Mouse (Mus musculus): ENCODE data around the gene Sugp1. TPM values are rescaled to one million over a fixed set of nuclear protein-coding genes. Genes with fewer than 3 reads are reported as not detected.
A peak's percentile ranks its signal among the peaks of the same experiment; 100 is the strongest.
"Not testable (repeated sequence)": the region's sequence is repeated elsewhere in the genome, so short reads cannot be mapped to it uniquely, and the experiment has no call there.

Gene Sugp1
- total RNA-seq, 1 experiment from 2014 or later = 37.0 TPM

- DNase-seq = no peak
Observed at GRCm38 (mm10) chr8:70043996-70044395, 1.4 kb downstream of the Sugp1 start.

GRCm38 (mm10) chr8:70049662-70050061 is 7.0 kb downstream of the Sugp1 start:
- DNase-seq = no peak

- not testable (repeated sequence) for DNase-seq
Observed at GRCm38 (mm10) chr8:70050434-70050833, 7.8 kb downstream of the Sugp1 start.

GRCm38 (mm10) chr8:70057721-70058120 is 15.1 kb downstream of the Sugp1 start:
- no peak for DNase-seq

- no peak for DNase-seq
Observed at GRCm38 (mm10) chr8:70071836-70072440, 29.3 kb downstream of the Sugp1 start.

- DNase-seq = peak; percentile 52
Observed at GRCm38 (mm10) chr8:70072441-70073069, 29.9 kb downstream of the Sugp1 start, which contains the start of gene Tm6sf2. Gene Tm6sf2, plus strand, starts transcription at chr8:70072924.

GRCm38 (mm10) chr8:70073120-70073519 is 30.5 kb downstream of the Sugp1 start:
- no peak for DNase-seq

- DNase-seq = no peak
Observed at GRCm38 (mm10) chr8:70073682-70074081, 31.1 kb downstream of the Sugp1 start.

- DNase-seq = no peak
Observed at GRCm38 (mm10) chr8:70081976-70082375, 39.4 kb downstream of the Sugp1 start.

GRCm38 (mm10) chr8:70083285-70083684 is 40.7 kb downstream of the Sugp1 start, which contains the start of gene Hapln4:
Gene Hapln4, plus strand, starts transcription at chr8:70083457.
- peak; percentile 74 for DNase-seq

GRCm38 (mm10) chr8:70084191-70085065 is 41.8 kb downstream of the Sugp1 start:
- peak; percentile 15 for DNase-seq

- no peak for DNase-seq
Observed at GRCm38 (mm10) chr8:70086151-70086550, 43.5 kb downstream of the Sugp1 start.

GRCm38 (mm10) chr8:70087237-70087636 is 44.6 kb downstream of the Sugp1 start:
- no peak for DNase-seq

GRCm38 (mm10) chr8:70087836-70088650 is 45.4 kb downstream of the Sugp1 start:
- peak; percentile 50 for DNase-seq

GRCm38 (mm10) chr8:70089296-70089960 is 46.8 kb downstream of the Sugp1 start:
- DNase-seq = no peak

GRCm38 (mm10) chr8:70092786-70093185 is 50.2 kb downstream of the Sugp1 start:
- no peak for DNase-seq

GRCm38 (mm10) chr8:70099276-70099675 is 56.7 kb downstream of the Sugp1 start:
- DNase-seq = no peak

- no peak for DNase-seq
Observed at GRCm38 (mm10) chr8:70100241-70100640, 57.6 kb downstream of the Sugp1 start.

GRCm38 (mm10) chr8:70104506-70104905 is 61.9 kb downstream of the Sugp1 start:
- DNase-seq = peak; percentile 43

- DNase-seq = no peak
Observed at GRCm38 (mm10) chr8:70104922-70105321, 62.3 kb downstream of the Sugp1 start.

- DNase-seq = no peak
Observed at GRCm38 (mm10) chr8:70110451-70110850, 67.8 kb downstream of the Sugp1 start.

Measured in adrenal gland, postnatal 25 days (tissue).